Mouse (Mus musculus) lung, postnatal 0 days (tissue): ENCODE measurements around the gene Hpn.

Source experiments
- CTCF ChIP-seq: IDR thresholded peaks from 2 replicates; pipeline ENCODE4 v1.5.1; 2016; ENCODE audit warnings: antibody characterized with exemption, mild to moderate bottlenecking
- EP300 ChIP-seq: IDR thresholded peaks from 2 replicates; pipeline ENCODE4 v1.6.1; 2016; ENCODE audit warnings: antibody characterized with exemption, mild to moderate bottlenecking, control low read depth

GRCm38 (mm10) chr7:31085171-31085570 is 29.9 kb downstream of the Hpn start:
- TF ChIP-seq CTCF: no peak
- TF ChIP-seq EP300: peak; percentile 27; the same call in 1 of the 2 replicates
